Mouse (Mus musculus): ENCODE results near the gene Tefm.
"Not testable (repeated sequence)": the region's sequence is repeated elsewhere in the genome, so short reads cannot be mapped to it uniquely, and the experiment has no call there.

The Tefm gene

GRCm38 (mm10) chr11:80156841-80157240 is 14.9 kb upstream of the Tefm start:
- no peak for DNase-seq (ENCODE audit: extremely low spot score)

- no peak for DNase-seq (ENCODE audit: extremely low spot score)
Measured at GRCm38 (mm10) chr11:80155961-80156360, 14.0 kb upstream of the Tefm start.

- DNase-seq (ENCODE audit: extremely low spot score): no peak
Measured at GRCm38 (mm10) chr11:80155541-80155940, 13.6 kb upstream of the Tefm start.

GRCm38 (mm10) chr11:80154501-80154900 is 12.5 kb upstream of the Tefm start:
- no peak for DNase-seq (ENCODE audit: extremely low spot score)

DNA sequence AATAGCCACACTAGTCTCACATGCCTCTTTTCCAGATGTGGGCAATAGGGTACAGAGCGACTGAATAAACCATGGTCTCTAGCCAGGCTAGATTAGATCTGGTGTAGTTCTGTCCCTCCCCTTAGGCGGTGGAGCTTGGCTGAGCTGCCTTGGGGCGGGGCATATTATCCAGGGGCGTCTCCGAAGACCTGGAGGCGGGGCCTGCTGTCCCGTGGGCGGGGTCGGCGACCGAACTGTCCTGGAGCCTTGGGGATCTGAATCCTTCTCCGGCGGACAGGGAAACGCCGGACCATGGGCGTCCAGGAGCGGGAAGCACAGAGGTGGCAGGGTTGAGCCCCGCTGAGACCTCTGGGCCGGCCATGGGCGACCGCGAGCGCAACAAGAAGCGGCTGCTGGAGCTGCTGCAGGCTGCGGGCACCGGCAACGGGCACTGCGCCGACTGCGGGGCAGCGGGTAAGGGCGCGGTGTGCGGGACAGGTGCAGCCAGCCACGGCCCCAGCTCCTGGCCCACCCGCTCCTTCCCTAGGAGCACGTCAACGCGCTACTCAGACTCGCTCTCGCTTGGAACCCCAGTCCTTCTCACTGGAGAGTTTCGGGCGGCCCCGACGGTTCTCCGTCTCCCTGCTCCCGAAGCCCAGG is 12.0 kb upstream of the Tefm start, which contains the start of gene Adap2:
Gene Adap2, plus strand, starts transcription at position 249 of the 639 bp plus-strand sequence.
- DNase-seq (ENCODE audit: extremely low spot score): peak; percentile 89

DNA sequence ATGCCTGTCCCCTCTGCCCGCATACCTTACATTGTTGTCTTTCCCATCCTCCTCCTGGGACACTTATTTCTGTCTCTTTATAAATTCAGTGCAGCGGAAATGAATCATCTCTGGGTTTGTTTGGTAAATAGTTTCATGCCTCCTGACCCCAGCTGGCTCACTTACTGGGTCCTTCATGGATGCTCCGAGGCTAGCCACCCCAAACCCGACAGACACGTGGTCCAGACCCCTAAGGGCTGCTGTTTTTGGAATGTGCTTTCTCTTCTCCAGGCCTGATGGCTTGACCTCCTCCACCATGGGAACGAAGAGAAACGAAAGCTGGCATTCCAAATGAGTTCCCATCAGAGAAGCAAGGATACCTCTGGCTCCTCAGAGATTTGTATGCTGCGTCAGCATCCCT is 10.4 kb upstream of the Tefm start:
- no peak for DNase-seq (ENCODE audit: extremely low spot score)

- DNase-seq (ENCODE audit: extremely low spot score): no peak
Measured at GRCm38 (mm10) chr11:80151541-80151940, 9.6 kb upstream of the Tefm start.

DNA sequence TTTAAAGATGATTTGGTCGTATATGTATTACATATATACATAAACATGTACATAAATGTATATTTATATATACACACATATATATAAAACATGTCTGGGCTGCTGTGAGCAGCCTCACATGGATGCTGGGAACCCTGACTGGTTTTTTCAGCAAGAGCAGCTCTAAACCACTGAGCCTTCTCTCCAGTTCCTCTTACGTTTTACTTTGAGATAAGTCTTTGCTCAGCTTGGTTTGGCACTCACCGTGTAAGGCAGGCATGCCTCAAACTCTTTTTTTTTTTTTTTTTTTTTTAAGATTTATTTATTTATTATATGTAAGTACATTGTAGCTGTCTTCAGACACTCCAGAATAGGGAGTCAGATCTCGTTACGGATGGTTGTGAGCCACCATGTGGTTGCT is 8.6 kb upstream of the Tefm start:
- DNase-seq (ENCODE audit: extremely low spot score): no peak

GRCm38 (mm10) chr11:80149412-80150023 is 7.5 kb upstream of the Tefm start:
- no peak for DNase-seq (ENCODE audit: extremely low spot score)

GRCm38 (mm10) chr11:80148974-80149373 is 7.0 kb upstream of the Tefm start:
- DNase-seq (ENCODE audit: extremely low spot score): not testable (repeated sequence)

DNA sequence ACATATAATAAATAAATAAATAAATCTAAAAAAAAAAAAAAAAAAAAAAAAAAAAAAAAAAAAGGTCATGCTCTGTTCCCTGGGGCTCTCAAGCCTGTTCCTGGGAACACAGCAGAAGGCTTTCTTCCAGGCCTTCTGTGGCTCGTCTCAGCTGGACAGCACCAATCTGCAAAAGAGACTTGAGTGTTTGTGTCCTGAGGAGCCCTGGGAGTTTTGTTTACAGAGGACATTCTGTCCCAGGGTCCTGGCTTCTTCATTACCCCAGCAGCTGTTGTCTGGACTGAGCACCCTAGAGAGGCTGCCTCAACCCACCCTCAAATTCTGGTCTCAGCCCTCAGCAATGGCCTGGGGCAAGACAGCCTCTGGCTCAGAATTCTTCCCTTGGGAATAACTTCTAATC is 6.3 kb upstream of the Tefm start:
- no peak for DNase-seq (ENCODE audit: extremely low spot score)

GRCm38 (mm10) chr11:80147748-80148147 is 5.8 kb upstream of the Tefm start:
- no peak for DNase-seq (ENCODE audit: extremely low spot score)

- no peak for DNase-seq (ENCODE audit: extremely low spot score)
Measured at GRCm38 (mm10) chr11:80145787-80146275, 3.9 kb upstream of the Tefm start.

DNA sequence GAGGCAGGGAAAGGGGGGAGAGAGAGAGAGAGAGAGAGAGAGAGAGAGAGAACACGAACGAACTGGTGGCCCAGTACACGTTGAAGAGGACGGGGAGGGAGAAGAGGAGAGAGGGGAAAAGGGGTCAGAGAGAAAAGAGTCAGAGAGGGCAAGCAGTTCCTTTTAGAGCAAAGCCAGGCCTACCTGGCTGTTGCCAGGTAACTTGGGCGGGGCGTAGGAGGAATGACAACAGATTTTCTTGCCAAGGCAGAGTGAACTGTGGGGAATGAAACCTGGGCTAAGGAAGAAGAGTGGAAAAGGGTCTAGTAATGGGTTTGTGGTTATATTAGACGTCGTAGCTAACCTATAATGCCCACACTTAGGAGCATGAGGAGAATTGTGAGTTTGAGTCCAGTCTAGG is 897 bp upstream of the Tefm start:
- no peak for DNase-seq (ENCODE audit: extremely low spot score)

- no peak for DNase-seq (ENCODE audit: extremely low spot score)
Measured at GRCm38 (mm10) chr11:80137773-80138172, 4.2 kb downstream of the Tefm start.

DNA sequence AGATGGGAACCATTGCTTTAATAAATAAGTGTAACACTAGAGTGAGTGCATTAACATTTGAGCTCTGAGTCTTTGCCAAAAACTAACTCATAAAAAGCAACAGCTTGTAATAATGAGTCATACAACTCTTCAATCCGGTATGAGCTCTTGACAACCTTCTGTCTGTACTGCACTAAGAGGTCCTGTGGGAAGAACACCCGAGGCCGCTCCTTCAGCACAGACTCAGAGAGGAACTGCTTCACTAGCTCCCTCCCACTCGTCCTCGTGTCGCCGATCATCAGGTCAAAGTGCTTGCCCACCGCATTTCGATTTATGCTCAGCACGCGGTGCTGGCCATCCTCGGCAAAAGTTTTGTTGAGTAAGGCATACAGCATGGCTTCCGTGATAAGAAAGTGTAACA is 5.2 kb downstream of the Tefm start:
- DNase-seq (ENCODE audit: extremely low spot score): no peak

DNA sequence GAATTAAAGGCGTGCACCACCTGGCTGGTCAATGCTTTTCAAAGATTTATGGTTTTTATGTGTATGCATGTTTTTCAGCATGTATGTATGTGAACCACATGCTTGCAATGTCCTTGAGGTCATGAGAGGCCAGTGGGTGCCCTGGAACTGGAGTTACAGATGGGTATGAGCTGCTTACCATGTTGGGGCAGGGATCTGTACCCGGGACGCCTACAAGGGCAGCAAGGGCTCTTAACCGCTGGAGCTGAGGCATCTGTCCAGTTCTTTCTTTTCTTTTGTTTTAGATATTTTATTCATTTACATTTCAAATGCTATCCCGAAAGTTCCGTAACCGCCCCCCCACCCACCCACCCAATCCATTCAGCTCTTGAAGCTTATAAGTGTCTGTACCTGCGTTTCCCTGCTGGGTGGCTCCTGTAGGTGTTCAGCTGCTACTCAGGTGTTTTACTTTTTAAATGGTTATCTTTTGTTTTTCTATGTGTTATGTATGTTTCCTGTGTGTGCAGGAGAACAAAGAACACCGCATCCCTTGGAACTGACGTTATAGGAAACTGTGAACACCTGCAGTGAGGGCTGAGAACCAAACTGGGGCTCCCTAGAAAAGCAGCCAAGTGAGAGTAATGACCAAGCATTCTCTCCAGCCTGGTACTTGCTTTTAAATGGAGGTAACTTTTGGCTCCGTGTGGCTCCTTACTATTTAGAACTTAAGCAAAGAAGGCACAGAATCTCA is 5.9 kb downstream of the Tefm start:
- DNase-seq (ENCODE audit: extremely low spot score): no peak

- DNase-seq (ENCODE audit: extremely low spot score): no peak
Measured at GRCm38 (mm10) chr11:80134744-80135143, 7.2 kb downstream of the Tefm start.

DNA sequence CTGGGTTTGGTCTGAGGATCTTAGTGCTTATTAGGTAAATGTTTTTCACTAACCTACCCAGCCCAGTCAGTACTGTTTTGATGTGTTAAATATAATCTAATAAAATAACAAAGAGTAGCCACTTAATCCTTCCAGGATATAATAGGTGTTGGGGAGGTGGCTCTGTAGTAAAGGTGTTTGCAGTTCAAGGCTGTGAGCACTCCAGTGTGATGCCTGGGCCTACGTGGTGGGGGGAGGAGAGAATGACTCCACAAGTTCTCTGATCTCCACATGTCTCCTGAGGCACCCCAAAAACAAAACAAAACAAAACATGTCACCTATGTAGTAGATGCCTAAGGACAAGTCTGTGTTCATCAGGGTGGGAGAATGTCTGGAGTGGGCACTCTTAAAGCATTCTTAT is 9.9 kb downstream of the Tefm start:
- no peak for DNase-seq (ENCODE audit: extremely low spot score)

GRCm38 (mm10) chr11:80116411-80116810 is 25.6 kb downstream of the Tefm start:
- DNase-seq (ENCODE audit: extremely low spot score): no peak

DNA sequence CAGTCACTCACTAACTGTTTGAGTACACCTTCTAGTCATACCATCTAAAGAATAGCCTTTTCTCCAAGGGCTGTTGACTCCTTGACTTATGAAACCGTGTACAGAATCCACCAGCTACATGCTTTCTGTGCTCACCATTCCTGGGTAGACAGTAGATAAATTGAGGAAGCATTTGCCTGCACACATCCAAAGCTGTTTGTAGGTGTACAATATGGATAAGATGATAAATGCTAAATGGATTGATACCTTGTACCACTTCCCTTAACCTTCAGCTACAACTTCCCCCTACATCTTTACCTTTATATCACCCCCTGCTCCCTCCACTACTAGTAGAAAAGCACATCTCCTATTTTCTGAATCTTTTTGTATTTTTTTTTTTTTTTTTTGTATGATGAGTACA is 37.6 kb downstream of the Tefm start:
- no peak for DNase-seq (ENCODE audit: extremely low spot score)

GRCm38 (mm10) chr11:80101298-80101697 is 40.7 kb downstream of the Tefm start:
- DNase-seq (ENCODE audit: extremely low spot score): no peak

Measured in embryo, embryonic 9.5 days (tissue).